Mouse (Mus musculus): ENCODE measurements around the gene Rassf6. TPM values are rescaled to one million over a fixed set of nuclear protein-coding genes. Genes with fewer than 3 reads are reported as not detected.

Rassf6 gene
- total and polyA plus RNA-seq, 2 experiments from 2014 or later = 0.41 to 0.65 TPM

GRCm38 (mm10) chr5:90654798-90655197 lies 14.3 kb upstream of the Rassf6 start:
- no peak overlapping the region for H3K27ac ChIP-seq (ENCODE audit: low read depth)
- TF ChIP-seq EP300 (IDR thresholded peaks at IDR 0.05; ENCODE audit: low read depth) (no peak), CTCF (IDR thresholded peaks at IDR 0.05; ENCODE audit: low read depth) (no peak)
- H3K4me2 ChIP-seq (ENCODE audit: low read depth, low read length) = no peak overlapping the region
- 53% methylated on average over 5 of the region's 5 CpGs for WGBS
- no peaks in the 10 kb centered on the region for H3K4me1 ChIP-seq (ENCODE audit: control insufficient read depth, insufficient read depth)
- H3K9ac ChIP-seq (replicated peaks; ENCODE audit: low read depth, low read length) = no peak overlapping the region
- H3K9me3 ChIP-seq (replicated peaks; ENCODE audit: control insufficient read depth, low read length) = no peaks in the 10 kb centered on the region
- H3K4me3 ChIP-seq (ENCODE audit: low read depth, low read length) = no peak overlapping the region
- DNase-seq (ENCODE audit: low spot score) (no peak), ATAC-seq (ENCODE audit: insufficient read depth, low read depth) (no peak)
- no peaks in the 10 kb centered on the region for H3K36me3 ChIP-seq (replicated peaks; ENCODE audit: control insufficient read depth, insufficient read depth, low read length)
- H3K27me3 ChIP-seq (ENCODE audit: control insufficient read depth, insufficient read depth, low read length) = 0 out of 2 replicates have a peak, but pooled peaks cover 3% of the 10 kb centered on the region

- Histone ChIP-seq H3K9me3 (replicated peaks; ENCODE audit: control insufficient read depth, low read length) (no peaks in the 10 kb centered on the region), H3K27me3 (ENCODE audit: control insufficient read depth, insufficient read depth, low read length) (0 out of 2 replicates have a peak, but pooled peaks cover 3% of the 10 kb centered on the region), H3K27ac (ENCODE audit: low read depth) (no peak overlapping the region), H3K4me1 (ENCODE audit: control insufficient read depth, insufficient read depth) (no peaks in the 10 kb centered on the region), H3K9ac (replicated peaks; ENCODE audit: low read depth, low read length) (no peak overlapping the region), H3K4me2 (ENCODE audit: low read depth, low read length) (no peak overlapping the region), H3K4me3 (ENCODE audit: low read depth, low read length) (no peak overlapping the region), H3K36me3 (replicated peaks; ENCODE audit: control insufficient read depth, insufficient read depth, low read length) (no peaks in the 10 kb centered on the region)
- TF ChIP-seq CTCF (IDR thresholded peaks at IDR 0.05; ENCODE audit: low read depth) = peak; percentile 85
- TF ChIP-seq EP300 (IDR thresholded peaks at IDR 0.05; ENCODE audit: low read depth) = no peak
- DNase-seq (ENCODE audit: low spot score) (peak; percentile 38), ATAC-seq (ENCODE audit: insufficient read depth, low read depth) (no peak)
- 6% methylated on average over 3 of the region's 3 CpGs for WGBS
These were observed 12.3 kb upstream of the Rassf6 start for GRCm38 (mm10) chr5:90652724-90653123.

GRCm38 (mm10) chr5:90650466-90651150 lies 10.2 kb upstream of the Rassf6 start:
- Histone ChIP-seq H3K4me1 (ENCODE audit: control insufficient read depth, insufficient read depth) (no peaks in the 10 kb centered on the region), H3K27ac (ENCODE audit: low read depth) (no peak overlapping the region), H3K4me2 (ENCODE audit: low read depth, low read length) (no peak overlapping the region), H3K36me3 (replicated peaks; ENCODE audit: control insufficient read depth, insufficient read depth, low read length) (no peaks in the 10 kb centered on the region), H3K9ac (replicated peaks; ENCODE audit: low read depth, low read length) (no peak overlapping the region), H3K27me3 (ENCODE audit: control insufficient read depth, insufficient read depth, low read length) (0 out of 2 replicates have a peak, but pooled peaks cover 3% of the 10 kb centered on the region), H3K9me3 (replicated peaks; ENCODE audit: control insufficient read depth, low read length) (no peaks in the 10 kb centered on the region), H3K4me3 (ENCODE audit: low read depth, low read length) (no peak overlapping the region)
- TF ChIP-seq CTCF (IDR thresholded peaks at IDR 0.05; ENCODE audit: low read depth) (no peak), EP300 (IDR thresholded peaks at IDR 0.05; ENCODE audit: low read depth) (no peak)
- DNase-seq (ENCODE audit: low spot score) (no peak), ATAC-seq (ENCODE audit: insufficient read depth, low read depth) (no peak)
- 68% methylated on average over 5 of the region's 5 CpGs for WGBS

- WGBS = 75% methylated on average over 5 of the region's 5 CpGs
- DNase-seq (ENCODE audit: low spot score) (no peak), ATAC-seq (ENCODE audit: insufficient read depth, low read depth) (no peak)
- Histone ChIP-seq H3K27me3 (ENCODE audit: control insufficient read depth, insufficient read depth, low read length) (no peaks in the 10 kb centered on the region), H3K36me3 (replicated peaks; ENCODE audit: control insufficient read depth, insufficient read depth, low read length) (no peaks in the 10 kb centered on the region), H3K27ac (ENCODE audit: low read depth) (no peak overlapping the region), H3K9ac (replicated peaks; ENCODE audit: low read depth, low read length) (no peak overlapping the region), H3K4me3 (ENCODE audit: low read depth, low read length) (no peak overlapping the region), H3K4me1 (ENCODE audit: control insufficient read depth, insufficient read depth) (no peaks in the 10 kb centered on the region), H3K4me2 (ENCODE audit: low read depth, low read length) (no peak overlapping the region), H3K9me3 (replicated peaks; ENCODE audit: control insufficient read depth, low read length) (no peaks in the 10 kb centered on the region)
- TF ChIP-seq CTCF (IDR thresholded peaks at IDR 0.05; ENCODE audit: low read depth) = no peak
- TF ChIP-seq EP300 (IDR thresholded peaks at IDR 0.05; ENCODE audit: low read depth) = no peak
These were observed 7.0 kb upstream of the Rassf6 start for GRCm38 (mm10) chr5:90647473-90647872.

- WGBS = 84% methylated on average over 5 of the region's 5 CpGs
- H3K27me3 ChIP-seq (ENCODE audit: control insufficient read depth, insufficient read depth, low read length) = no peaks in the 10 kb centered on the region
These were observed 5.9 kb upstream of the Rassf6 start for GRCm38 (mm10) chr5:90646398-90646797.

GRCm38 (mm10) chr5:90645579-90645978 lies 5.1 kb upstream of the Rassf6 start:
- Histone ChIP-seq H3K9me3 (replicated peaks; ENCODE audit: control insufficient read depth, low read length) (no peaks in the 10 kb centered on the region), H3K27ac (ENCODE audit: low read depth) (no peak overlapping the region), H3K4me1 (ENCODE audit: control insufficient read depth, insufficient read depth) (peaks cover 7% of the 10 kb centered on the region), H3K9ac (replicated peaks; ENCODE audit: low read depth, low read length) (no peak overlapping the region), H3K27me3 (ENCODE audit: control insufficient read depth, insufficient read depth, low read length) (0 out of 2 replicates have a peak, but pooled peaks cover under 1% of the 10 kb centered on the region), H3K4me3 (ENCODE audit: low read depth, low read length) (no peak overlapping the region), H3K4me2 (ENCODE audit: low read depth, low read length) (no peak overlapping the region), H3K36me3 (replicated peaks; ENCODE audit: control insufficient read depth, insufficient read depth, low read length) (no peaks in the 10 kb centered on the region)
- no peak for TF ChIP-seq CTCF (IDR thresholded peaks at IDR 0.05; ENCODE audit: low read depth)
- TF ChIP-seq EP300 (IDR thresholded peaks at IDR 0.05; ENCODE audit: low read depth) = no peak
- 68% methylated on average over 3 of the region's 3 CpGs for WGBS
- DNase-seq (ENCODE audit: low spot score) = no peak
- no peak for ATAC-seq (ENCODE audit: insufficient read depth, low read depth)

More at GRCm38 (mm10) chr5:90646398-90646797, 5.9 kb upstream of the Rassf6 start:
- H3K4me3 ChIP-seq (ENCODE audit: low read depth, low read length) = no peak overlapping the region
- no peak for TF ChIP-seq EP300 (IDR thresholded peaks at IDR 0.05; ENCODE audit: low read depth)
- no peak for TF ChIP-seq CTCF (IDR thresholded peaks at IDR 0.05; ENCODE audit: low read depth)
- ATAC-seq (ENCODE audit: insufficient read depth, low read depth) (no peak), DNase-seq (ENCODE audit: low spot score) (no peak)
- H3K9me3 ChIP-seq (replicated peaks; ENCODE audit: control insufficient read depth, low read length) = no peaks in the 10 kb centered on the region
- no peak overlapping the region for H3K9ac ChIP-seq (replicated peaks; ENCODE audit: low read depth, low read length)
- H3K27ac ChIP-seq (ENCODE audit: low read depth) = no peak overlapping the region
- no peaks in the 10 kb centered on the region for H3K4me1 ChIP-seq (ENCODE audit: control insufficient read depth, insufficient read depth)
- H3K4me2 ChIP-seq (ENCODE audit: low read depth, low read length) = no peak overlapping the region
- no peaks in the 10 kb centered on the region for H3K36me3 ChIP-seq (replicated peaks; ENCODE audit: control insufficient read depth, insufficient read depth, low read length)
